In the genomic region with DNA sequence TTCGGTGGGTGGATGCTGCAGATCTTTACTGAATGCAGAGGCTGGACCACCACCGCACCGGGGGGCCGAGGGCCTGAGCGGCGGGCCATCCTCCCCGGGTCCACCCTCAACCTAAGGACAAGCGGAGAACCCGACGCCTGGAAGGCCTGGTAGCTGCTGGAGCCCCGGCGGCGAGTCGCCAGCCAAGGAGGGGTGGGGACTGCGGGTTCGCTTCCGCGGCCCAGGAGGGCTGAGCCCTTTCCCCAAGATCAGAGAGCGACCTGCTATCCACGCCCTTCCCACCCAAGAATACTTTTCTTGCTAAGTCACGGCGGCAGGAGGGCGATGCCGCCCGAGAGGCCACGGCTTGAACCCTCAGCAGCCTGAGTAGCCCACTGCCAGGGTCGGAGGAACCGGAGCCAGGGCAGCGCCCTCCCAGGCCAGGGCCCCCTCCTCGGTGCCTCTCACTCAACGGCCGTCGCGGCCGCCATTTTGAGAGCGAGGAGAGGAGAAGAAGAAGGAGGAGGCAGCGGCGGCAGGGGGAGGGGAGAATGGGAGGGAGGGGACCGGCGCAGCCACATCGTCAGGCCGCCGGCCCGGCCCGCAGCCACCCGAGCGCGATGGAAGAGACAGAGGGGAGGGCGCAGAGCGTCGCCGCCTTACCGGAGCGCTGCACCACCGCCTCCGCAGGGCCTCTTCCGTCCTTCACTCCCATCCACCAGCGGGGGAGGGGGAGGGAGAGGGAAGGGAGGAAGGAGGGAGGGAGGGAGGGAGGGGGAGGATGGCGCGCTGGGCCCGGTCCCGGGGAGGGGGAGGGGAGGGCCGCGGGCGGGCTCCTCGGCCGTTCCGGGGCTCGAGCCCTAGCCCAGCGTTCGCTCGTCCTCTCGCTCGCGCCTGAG, we compare ENCODE assay signal across 7 mouse cellular contexts. TPM values are rescaled to one million over a fixed set of nuclear protein-coding genes. Genes with fewer than 3 reads are reported as not detected.
DNase-seq lines count a peak whose midpoint lies in the region; ATAC-seq and TF ChIP-seq lines count a peak whose summit lies in the region.

No protein-coding gene starts in this region.

- WGBS in embryonic facial prominence, embryonic 11.5 days = under 1% methylated on average over 50 of the region's 75 CpGs
- under 1% methylated on average over 63 of the region's 75 CpGs for WGBS in kidney, adult 2 months
- WGBS in limb, embryonic 12.5 days = under 1% methylated on average over 47 of the region's 75 CpGs
- WGBS in midbrain, embryonic 15.5 days = under 1% methylated on average over 29 of the region's 75 CpGs
- WGBS in spleen, adult 2 months = under 1% methylated on average over 36 of the region's 75 CpGs

- ATAC-seq in embryonic facial prominence, embryonic 11.5 days (replicated peaks; ENCODE audit: insufficient number of reproducible peaks, low FRiP score, low TSS enrichment, low read depth) = peak; percentile 81
- peak; percentile 65 for ATAC-seq in limb, embryonic 12.5 days (ENCODE audit: insufficient number of reproducible peaks, insufficient read depth, low FRiP score, low TSS enrichment, low read depth)
- peak; percentile 86 for ATAC-seq in midbrain, embryonic 15.5 days (replicated peaks)

- no peaks in the 10 kb centered on the region for H3K27me3 ChIP-seq in embryonic facial prominence, embryonic 11.5 days (ENCODE audit: control insufficient read depth, insufficient read depth, low read length)
- H3K27me3 ChIP-seq in kidney, adult 2 months (replicated peaks; ENCODE audit: control insufficient read depth, insufficient read depth, low read length) = no peaks in the 10 kb centered on the region
- no peaks in the 10 kb centered on the region for H3K27me3 ChIP-seq in limb, embryonic 12.5 days
- no peaks in the 10 kb centered on the region for H3K27me3 ChIP-seq in midbrain, embryonic 15.5 days (replicated peaks)
- H3K27me3 ChIP-seq in spleen, adult 2 months (ENCODE audit: control insufficient read depth, insufficient read depth, low read length) = no peaks in the 10 kb centered on the region

- peak; percentile 94 for DNase-seq in adrenal gland, postnatal 14 days
- DNase-seq in embryonic facial prominence, embryonic 11.5 days (ENCODE audit: low spot score) = peak; percentile 88
- peak; percentile 88 to 89 for DNase-seq in heart, adult 18-20 months
- DNase-seq in kidney, adult 2 months = peak; percentile 90
- peak; percentile 73 to 74 for DNase-seq in spleen, adult 2 months (ENCODE audit: low read depth in 1 of 2, low spot score in 2 of 2)

- no peaks in the 10 kb centered on the region for H3K36me3 ChIP-seq in embryonic facial prominence, embryonic 11.5 days (replicated peaks; ENCODE audit: control insufficient read depth, insufficient read depth, low read depth, low read length)
- H3K36me3 ChIP-seq in kidney, adult 2 months (ENCODE audit: control insufficient read depth, insufficient read depth, low read length) = no peaks in the 10 kb centered on the region
- H3K36me3 ChIP-seq in limb, embryonic 12.5 days = no peaks in the 10 kb centered on the region
- no peaks in the 10 kb centered on the region for H3K36me3 ChIP-seq in midbrain, embryonic 15.5 days (replicated peaks)
- no peaks in the 10 kb centered on the region for H3K36me3 ChIP-seq in spleen, adult 2 months (ENCODE audit: control insufficient read depth, insufficient read depth, low read length)

- no peak for TF ChIP-seq CTCF in kidney, adult 2 months (conservative IDR thresholded peaks at IDR 0.05; ENCODE audit: insufficient read depth, insufficient read length, low read depth, low read length)
- no peak for TF ChIP-seq CTCF in spleen, adult 2 months (IDR thresholded peaks at IDR 0.05; ENCODE audit: extremely low read depth, insufficient read depth, insufficient read length, insufficient replicate concordance)

- H3K4me1 ChIP-seq in embryonic facial prominence, embryonic 11.5 days (ENCODE audit: control insufficient read depth, insufficient read depth, low read length) = peaks cover 2% of the 10 kb centered on the region; the same call in 1 of the 2 replicates
- H3K4me1 ChIP-seq in kidney, adult 2 months (ENCODE audit: control insufficient read depth, insufficient read depth, low read length) = peaks cover 5% of the 10 kb centered on the region; the same call in 1 of the 2 replicates
- H3K4me1 ChIP-seq in limb, embryonic 12.5 days (replicated peaks) = peaks cover 15% of the 10 kb centered on the region
- H3K4me1 ChIP-seq in midbrain, embryonic 15.5 days = peaks cover 32% of the 10 kb centered on the region
- H3K4me1 ChIP-seq in spleen, adult 2 months (ENCODE audit: control insufficient read depth, insufficient read depth, insufficient read length) = peaks cover 11% of the 10 kb centered on the region; the same call in 1 of the 2 replicates

- H3K4me2 ChIP-seq in embryonic facial prominence, embryonic 11.5 days (ENCODE audit: low read depth, low read length) = peak overlapping the region; percentile 66
- H3K4me2 ChIP-seq in limb, embryonic 12.5 days = peak overlapping the region; percentile 81
- H3K4me2 ChIP-seq in midbrain, embryonic 15.5 days = peak overlapping the region; percentile 74

- peak overlapping the region; percentile 89 for H3K9ac ChIP-seq in embryonic facial prominence, embryonic 11.5 days (replicated peaks; ENCODE audit: low read length)
- peak overlapping the region; percentile 98 for H3K9ac ChIP-seq in limb, embryonic 12.5 days (replicated peaks)
- H3K9ac ChIP-seq in midbrain, embryonic 15.5 days = peak overlapping the region; percentile 95

- peak overlapping the region; percentile 81 for H3K4me3 ChIP-seq in embryonic facial prominence, embryonic 11.5 days (ENCODE audit: low read depth, low read length)
- H3K4me3 ChIP-seq in kidney, adult 2 months (ENCODE audit: insufficient read depth, low read depth, low read length) = peak overlapping the region; percentile 56
- H3K4me3 ChIP-seq in limb, embryonic 12.5 days (replicated peaks) = peak overlapping the region; percentile 98
- peak overlapping the region; percentile 71 for H3K4me3 ChIP-seq in midbrain, embryonic 15.5 days
- H3K4me3 ChIP-seq in spleen, adult 2 months (ENCODE audit: extremely low read depth, insufficient read depth, insufficient read length) = peak overlapping the region; percentile 96

- H3K27ac ChIP-seq in embryonic facial prominence, embryonic 11.5 days (replicated peaks; ENCODE audit: low read depth, low read length) = peak overlapping the region; percentile 98
- peak overlapping the region; percentile 97 for H3K27ac ChIP-seq in kidney, adult 2 months (ENCODE audit: insufficient read depth, low read depth, low read length)
- peak overlapping the region; percentile 99 for H3K27ac ChIP-seq in limb, embryonic 12.5 days
- H3K27ac ChIP-seq in midbrain, embryonic 15.5 days = peak overlapping the region; percentile 100
- peak overlapping the region; percentile 99 for H3K27ac ChIP-seq in spleen, adult 2 months (ENCODE audit: insufficient read depth, low read length)

- no peaks in the 10 kb centered on the region for H3K9me3 ChIP-seq in embryonic facial prominence, embryonic 11.5 days (replicated peaks; ENCODE audit: control insufficient read depth, low read length)
- no peaks in the 10 kb centered on the region for H3K9me3 ChIP-seq in limb, embryonic 12.5 days
- no peaks in the 10 kb centered on the region for H3K9me3 ChIP-seq in midbrain, embryonic 15.5 days

- peak; percentile 2 for TF ChIP-seq POLR2A in kidney, adult 2 months (IDR thresholded peaks at IDR 0.05; ENCODE audit: low read depth, low read length)
- TF ChIP-seq POLR2A in spleen, adult 2 months (IDR thresholded peaks at IDR 0.05; ENCODE audit: low read depth, low read length) = no peak

RNA-seq across cellular contexts. Expression of a gene that starts 0.9 kb away (rescaled TPM):
- total RNA-seq in adrenal gland, postnatal 14 days (2021) = 140 and 142 TPM in 2 replicates
- polyA plus RNA-seq in embryonic facial prominence, embryonic 11.5 days (2014; fragmentation: Nextera tagmentation; extraction: Ambion mirVana) = 96.8 and 102 TPM in 2 replicates
- total RNA-seq in heart, adult 18-20 months (2021) = 100 to 1,000 TPM; 195 to 223 TPM
- polyA plus RNA-seq in kidney, adult 2 months (2012; rRNA removed) = 20.5 and 26.7 TPM in 2 replicates
- 57.1 and 60.1 TPM in 2 replicates for polyA plus RNA-seq in limb, embryonic 12.5 days (2016; fragmentation: Nextera tagmentation; extraction: Ambion mirVana)
- 45.0 and 47.9 TPM in 2 replicates for polyA plus RNA-seq in midbrain, embryonic 15.5 days (2015; fragmentation: Nextera tagmentation; extraction: Ambion mirVana)
- 9.0 and 10.0 TPM in 2 replicates for polyA plus RNA-seq in spleen, adult 2 months (2012; rRNA removed)

RNA-seq across cellular contexts. Expression of a gene that starts 47.0 kb away (rescaled TPM):
- total RNA-seq in adrenal gland, postnatal 14 days (2021) = 24.1 and 29.2 TPM in 2 replicates
- polyA plus RNA-seq in embryonic facial prominence, embryonic 11.5 days (2014; fragmentation: Nextera tagmentation; extraction: Ambion mirVana) = 51.2 and 52.2 TPM in 2 replicates
- 10 to 100 TPM; 16.4 to 17.3 TPM for total RNA-seq in heart, adult 18-20 months (2021)
- 3.2 and 3.8 TPM in 2 replicates for polyA plus RNA-seq in kidney, adult 2 months (2012; rRNA removed)
- 60.6 and 61.6 TPM in 2 replicates for polyA plus RNA-seq in limb, embryonic 12.5 days (2016; fragmentation: Nextera tagmentation; extraction: Ambion mirVana)
- polyA plus RNA-seq in midbrain, embryonic 15.5 days (2015; fragmentation: Nextera tagmentation; extraction: Ambion mirVana) = 55.2 TPM in 2 replicates
- 3.2 and 3.9 TPM in 2 replicates for polyA plus RNA-seq in spleen, adult 2 months (2012; rRNA removed)

Comparison
In these comparisons a context has a peak if more than half of its experiments do, and no peak if none do; other contexts are left out.
1. Peak in every context shown above with its lines: DNase-seq, ATAC-seq, H3K4me3 ChIP-seq and H3K27ac ChIP-seq.
2. RNA of a gene that starts 47.0 kb away (polyA plus RNA-seq): 60.6 to 61.6 TPM in limb, embryonic 12.5 days, 55.2 TPM in midbrain, embryonic 15.5 days and 51.2 to 52.2 TPM in embryonic facial prominence, embryonic 11.5 days; 3.2 to 3.8 TPM in kidney, adult 2 months and 3.2 to 3.9 TPM in spleen, adult 2 months; every median in the first group is over 10 times any median in the second.